Mouse (Mus musculus) hindbrain, embryonic 14.5 days (tissue): ENCODE data around the gene St6galnac5. TPM values are rescaled to one million over a fixed set of nuclear protein-coding genes. Genes with fewer than 3 reads are reported as not detected.

Source experiments
- ATAC-seq: fragments of 200-750 bp; cut with Nextera tagmentation; 2 replicates; pipeline ENCODE4 v1.8.0; 2017; ENCODE audit warnings: moderate number of reproducible peaks, mild to moderate bottlenecking, moderate TSS enrichment, moderate library complexity; ENCODE audit not compliant: low FRiP score
- DNase-seq: peaks from one replicate; pipeline ENCODE4 v3.0.0-alpha.2; 2015; ENCODE audit warnings: low spot score
- H3K27ac ChIP-seq: fragments of 300-500 bp; sonication (generic); 2 replicates; pipeline ENCODE4 v1.5.1; 2014; ENCODE audit warnings: mild to moderate bottlenecking, moderate library complexity
- H3K27me3 ChIP-seq: fragments of 300-500 bp; sonication (generic); 2 replicates; pipeline ENCODE4 v1.6.1; 2014; ENCODE audit warnings: mild to moderate bottlenecking, low read length, mixed read lengths; ENCODE audit not compliant: control insufficient read depth, insufficient read depth
- H3K36me3 ChIP-seq: fragments of 300-500 bp; sonication (generic); replicated peaks from 2 replicates; pipeline ENCODE4 v1.6.1; 2014; ENCODE audit not compliant: control insufficient read depth, insufficient read depth
- H3K4me1 ChIP-seq: fragments of 300-500 bp; sonication (generic); replicated peaks from 2 replicates; pipeline ENCODE4 v1.6.1; 2014; ENCODE audit warnings: antibody characterized with exemption, low read length, mixed read lengths; ENCODE audit not compliant: control insufficient read depth, insufficient read depth
- H3K4me2 ChIP-seq: fragments of 300-500 bp; sonication (generic); replicated peaks from 2 replicates; pipeline ENCODE4 v1.6.1; 2014; ENCODE audit warnings: mild to moderate bottlenecking, moderate library complexity
- H3K4me3 ChIP-seq: fragments of 300-500 bp; sonication (generic); replicated peaks from 2 replicates; pipeline ENCODE4 v1.5.1; 2014; ENCODE audit warnings: mild to moderate bottlenecking, low read length
- H3K9ac ChIP-seq: fragments of 300-500 bp; sonication (generic); 2 replicates; pipeline ENCODE4 v1.6.1; 2014
- H3K9me3 ChIP-seq: fragments of 300-500 bp; sonication (generic); 2 replicates; pipeline ENCODE4 v1.6.1; 2016; ENCODE audit warnings: low read length; ENCODE audit not compliant: control insufficient read depth
- WGBS: fragments of 180-500 bp; shearing (Covaris S2); extraction: QIAGEN DNeasy Blood & Tissue Kit; methylation state at CpG from one replicate; pipeline ENCODE4 v1.1.7; 2014; 5-methylcytosine and 5-hydroxymethylcytosine counted together
- polyA plus RNA-seq: library from polyadenylated mRNA; unstranded; fragments of >200 nt; fragmentation: Nextera tagmentation; extraction: Ambion mirVana; gene quantifications from 2 replicates; pipeline ENCODE4 v1.2.1, GENCODE M21; 2014

Gene St6galnac5
- polyA plus RNA-seq, 1 experiment from 2014 or later: 17.5 TPM

- ATAC-seq: no peak
Measured at GRCm38 (mm10) chr3:152941671-152942070, 40.4 kb downstream of the St6galnac5 start.

GRCm38 (mm10) chr3:152936313-152936712 is 45.7 kb downstream of the St6galnac5 start:
- Histone ChIP-seq H3K4me1 (no peaks in the 10 kb centered on the region), H3K27ac (no peak overlapping the region), H3K4me2 (no peak overlapping the region), H3K9ac (no peak overlapping the region), H3K36me3 (no peaks in the 10 kb centered on the region), H3K27me3 (no peaks in the 10 kb centered on the region), H3K4me3 (no peak overlapping the region), H3K9me3 (no peaks in the 10 kb centered on the region)
- WGBS: 96% methylated on average over 3 of the region's 3 CpGs
- ATAC-seq (no peak), DNase-seq (no peak)

More at GRCm38 (mm10) chr3:152941671-152942070, 40.4 kb downstream of the St6galnac5 start:
- WGBS: 88% methylated on average over 5 of the region's 5 CpGs
- Histone ChIP-seq H3K4me3 (no peak overlapping the region), H3K9me3 (no peaks in the 10 kb centered on the region), H3K27me3 (no peaks in the 10 kb centered on the region), H3K27ac (no peak overlapping the region), H3K4me2 (no peak overlapping the region), H3K4me1 (0 out of 2 replicates have a peak, but pooled peaks cover 5% of the 10 kb centered on the region), H3K9ac (no peak overlapping the region), H3K36me3 (no peaks in the 10 kb centered on the region)
- DNase-seq: no peak

- Histone ChIP-seq H3K36me3 (no peaks in the 10 kb centered on the region), H3K9ac (no peak overlapping the region), H3K4me2 (no peak overlapping the region), H3K4me1 (0 out of 2 replicates have a peak, but pooled peaks cover 6% of the 10 kb centered on the region), H3K9me3 (no peaks in the 10 kb centered on the region), H3K27me3 (no peaks in the 10 kb centered on the region), H3K27ac (no peak overlapping the region), H3K4me3 (no peak overlapping the region)
- WGBS: 92% methylated on average over 3 of the region's 3 CpGs
- ATAC-seq (no peak), DNase-seq (no peak)
Measured at GRCm38 (mm10) chr3:152933737-152934136, 48.3 kb downstream of the St6galnac5 start.

- DNase-seq (no peak), ATAC-seq (no peak)
- 0 out of 2 replicates have a peak, but pooled peaks cover 7% of the 10 kb centered on the region for H3K4me1 ChIP-seq
- H3K27me3 ChIP-seq: no peaks in the 10 kb centered on the region
- no peak overlapping the region for H3K27ac ChIP-seq
- no peaks in the 10 kb centered on the region for H3K9me3 ChIP-seq
- no peaks in the 10 kb centered on the region for H3K36me3 ChIP-seq
- no peak overlapping the region for H3K9ac ChIP-seq
- 94% methylated on average over 2 of the region's 2 CpGs for whole genome bisulfite sequencing
- H3K4me2 ChIP-seq: no peak overlapping the region
- no peak overlapping the region for H3K4me3 ChIP-seq
Measured at GRCm38 (mm10) chr3:152932544-152932943, 49.5 kb downstream of the St6galnac5 start.

- WGBS: 74% methylated on average over 4 of the region's 4 CpGs
- DNase-seq: no peak
Measured at GRCm38 (mm10) chr3:152932096-152932495, 50.0 kb downstream of the St6galnac5 start.

GRCm38 (mm10) chr3:152931354-152931753 is 50.7 kb downstream of the St6galnac5 start:
- ATAC-seq (no peak), DNase-seq (no peak)
- Histone ChIP-seq H3K9ac (no peak overlapping the region), H3K36me3 (no peaks in the 10 kb centered on the region), H3K4me1 (0 out of 2 replicates have a peak, but pooled peaks cover 7% of the 10 kb centered on the region), H3K27ac (no peak overlapping the region), H3K9me3 (no peaks in the 10 kb centered on the region), H3K4me3 (no peak overlapping the region), H3K27me3 (no peaks in the 10 kb centered on the region), H3K4me2 (no peak overlapping the region)
- WGBS: 86% methylated on average over 3 of the region's 3 CpGs

More at GRCm38 (mm10) chr3:152932096-152932495, 50.0 kb downstream of the St6galnac5 start:
- 0 out of 2 replicates have a peak, but pooled peaks cover 7% of the 10 kb centered on the region for H3K4me1 ChIP-seq
- ATAC-seq: no peak
- H3K27me3 ChIP-seq: no peaks in the 10 kb centered on the region
- H3K4me2 ChIP-seq: no peak overlapping the region
- H3K9ac ChIP-seq: no peak overlapping the region
- no peaks in the 10 kb centered on the region for H3K36me3 ChIP-seq
- no peak overlapping the region for H3K4me3 ChIP-seq
- H3K9me3 ChIP-seq: no peaks in the 10 kb centered on the region
- H3K27ac ChIP-seq: no peak overlapping the region

- ATAC-seq: no peak
- Histone ChIP-seq H3K4me2 (no peak overlapping the region), H3K27me3 (no peaks in the 10 kb centered on the region), H3K36me3 (no peaks in the 10 kb centered on the region), H3K27ac (no peak overlapping the region), H3K9me3 (no peaks in the 10 kb centered on the region), H3K9ac (no peak overlapping the region), H3K4me1 (0 out of 2 replicates have a peak, but pooled peaks cover 7% of the 10 kb centered on the region), H3K4me3 (no peak overlapping the region)
- WGBS: 82% methylated on average over 7 of the region's 7 CpGs
- DNase-seq: no peak
Measured at GRCm38 (mm10) chr3:152929788-152930281, 52.2 kb downstream of the St6galnac5 start.

GRCm38 (mm10) chr3:152929256-152929787 is 52.7 kb downstream of the St6galnac5 start:
- Histone ChIP-seq H3K27ac (no peak overlapping the region), H3K9me3 (no peaks in the 10 kb centered on the region), H3K27me3 (no peaks in the 10 kb centered on the region), H3K4me3 (no peak overlapping the region), H3K9ac (no peak overlapping the region), H3K4me1 (0 out of 2 replicates have a peak, but pooled peaks cover 7% of the 10 kb centered on the region), H3K36me3 (no peaks in the 10 kb centered on the region), H3K4me2 (no peak overlapping the region)
- ATAC-seq (no peak), DNase-seq (no peak)
- WGBS: 80% methylated on average over 10 of the region's 10 CpGs

- Histone ChIP-seq H3K27me3 (no peaks in the 10 kb centered on the region), H3K9me3 (no peaks in the 10 kb centered on the region), H3K27ac (no peak overlapping the region), H3K4me3 (no peak overlapping the region), H3K36me3 (no peaks in the 10 kb centered on the region), H3K9ac (no peak overlapping the region), H3K4me2 (no peak overlapping the region), H3K4me1 (0 out of 2 replicates have a peak, but pooled peaks cover 7% of the 10 kb centered on the region)
- DNase-seq (no peak), ATAC-seq (no peak)
- 60% methylated on average over 13 of the region's 13 CpGs for WGBS
Measured at GRCm38 (mm10) chr3:152928287-152928975, 53.6 kb downstream of the St6galnac5 start.
